Comparison of ENCODE assay signal across 9 mouse cellular contexts in genomic region chr15:84365675-84366381, GRCm38 (mm10). TPM values are rescaled to one million over a fixed set of nuclear protein-coding genes. Genes with fewer than 3 reads are reported as not detected.
DNase-seq lines count a peak whose midpoint lies in the region; ATAC-seq and TF ChIP-seq lines count a peak whose summit lies in the region.
"Had no signal": no experiment of that assay in that cellular context is flagged by ENCODE, and none has a peak within 500 bp of the region (broad histone marks: within the 10 kb centered on the region; RNA-seq: fewer than 3 reads in every experiment).

No protein-coding gene starts in this region.

- no peaks in the 10 kb centered on the region for H3K36me3 ChIP-seq in hindbrain, embryonic 10.5 days
- no peaks in the 10 kb centered on the region for H3K36me3 ChIP-seq in hindbrain, embryonic 16.5 days (ENCODE audit: control insufficient read depth, insufficient read depth, low read length)
- no peaks in the 10 kb centered on the region for H3K36me3 ChIP-seq in lung, postnatal 0 days (ENCODE audit: insufficient read depth, low read length)
- no peaks in the 10 kb centered on the region for H3K36me3 ChIP-seq in myocyte (ENCODE audit: control insufficient read depth, insufficient read depth)
- H3K36me3 ChIP-seq: lung, embryonic 15.5 days; midbrain, embryonic 15.5 days had no signal

- peaks cover 7% of the 10 kb centered on the region for H3K4me1 ChIP-seq in hindbrain, embryonic 10.5 days (replicated peaks)
- peaks cover 6% of the 10 kb centered on the region for H3K4me1 ChIP-seq in hindbrain, embryonic 16.5 days (ENCODE audit: control insufficient read depth, insufficient read depth, low read depth, low read length)
- no peaks in the 10 kb centered on the region for H3K4me1 ChIP-seq in lung, postnatal 0 days (ENCODE audit: insufficient read depth, low read depth, low read length)
- no peaks in the 10 kb centered on the region for H3K4me1 ChIP-seq in lung, adult 2 months (ENCODE audit: control insufficient read depth, insufficient read depth, low read length)

- TF ChIP-seq EP300 in lung, postnatal 0 days (IDR thresholded peaks at IDR 0.05), result no peak

- H3K27ac ChIP-seq in hindbrain, embryonic 10.5 days, result peak overlapping the region; percentile 60; the same call in 1 of the 2 replicates
- H3K27ac ChIP-seq in hindbrain, embryonic 16.5 days (ENCODE audit: low read depth, low read length), result no peak overlapping the region
- H3K27ac ChIP-seq in lung, postnatal 0 days (ENCODE audit: low read length), result no peak overlapping the region
- H3K27ac ChIP-seq: lung, embryonic 15.5 days; midbrain, embryonic 15.5 days had no signal

- TF ChIP-seq CTCF in lung, postnatal 0 days (IDR thresholded peaks at IDR 0.05), result no peak
- TF ChIP-seq CTCF in lung, adult 2 months (IDR thresholded peaks at IDR 0.05; ENCODE audit: insufficient read depth, low read length), result no peak

- H3K4me2 ChIP-seq in hindbrain, embryonic 16.5 days (ENCODE audit: low read length), result no peak overlapping the region
- H3K4me2 ChIP-seq in lung, postnatal 0 days (replicated peaks; ENCODE audit: low read depth, low read length), result no peak overlapping the region
- peak overlapping the region; percentile 39 for H3K4me2 ChIP-seq in myocyte (ENCODE audit: low read depth)
- H3K4me2 ChIP-seq: lung, embryonic 15.5 days; midbrain, embryonic 15.5 days had no signal

- TF ChIP-seq POLR2A in lung, adult 2 months (IDR thresholded peaks at IDR 0.05; ENCODE audit: borderline replicate concordance, extremely low read depth, low read depth, low read length), result no peak
- no peak for TF ChIP-seq POLR2A in myocyte (IDR thresholded peaks at IDR 0.05; ENCODE audit: insufficient read length, low read depth)

- H3K9me3 ChIP-seq in hindbrain, embryonic 10.5 days, result 0 out of 2 replicates have a peak, but pooled peaks cover 3% of the 10 kb centered on the region
- no peaks in the 10 kb centered on the region for H3K9me3 ChIP-seq in hindbrain, embryonic 16.5 days (ENCODE audit: control insufficient read depth, low read length)
- H3K9me3 ChIP-seq in lung, postnatal 0 days (ENCODE audit: low read length), result no peaks in the 10 kb centered on the region
- H3K9me3 ChIP-seq: lung, embryonic 15.5 days; midbrain, embryonic 15.5 days had no signal

- no peak for ATAC-seq in hindbrain, embryonic 16.5 days
- ATAC-seq in lung, postnatal 0 days, result peak; percentile 32; the same call in 1 of the 2 replicates
- ATAC-seq: midbrain, embryonic 15.5 days had no signal

- no peaks in the 10 kb centered on the region for H3K79me2 ChIP-seq in myocyte (ENCODE audit: control insufficient read depth, insufficient read depth)

- WGBS in hindbrain, embryonic 10.5 days, result 76% methylated on average over 17 of the region's 17 CpGs
- WGBS in hindbrain, embryonic 16.5 days, result 53% methylated on average over 17 of the region's 17 CpGs
- WGBS in lung, postnatal 0 days, result 52% methylated on average over 17 of the region's 17 CpGs
- WGBS in lung, adult 2 months, result 54% methylated on average over 17 of the region's 17 CpGs

- DNase-seq in hindbrain, embryonic 10.5 days (ENCODE audit: low spot score), result no peak
- DNase-seq in lung, postnatal 0 days (ENCODE audit: low spot score), result no peak
- no peak for DNase-seq in lung, adult 2 months
- peak; percentile 21 for DNase-seq in ZHBTc4 (ENCODE audit: low read depth, low spot score)
- DNase-seq in thymus, postnatal 0 days (ENCODE audit: low spot score), result no peak

- H3K27me3 ChIP-seq in hindbrain, embryonic 10.5 days (ENCODE audit: insufficient read depth, poor library complexity, severe bottlenecking), result no peaks in the 10 kb centered on the region; the same call in 1 of the 2 replicates
- H3K27me3 ChIP-seq in hindbrain, embryonic 16.5 days (replicated peaks; ENCODE audit: control insufficient read depth, insufficient read depth, low read length), result no peaks in the 10 kb centered on the region
- H3K27me3 ChIP-seq in lung, postnatal 0 days (replicated peaks; ENCODE audit: insufficient read depth, low read length), result no peaks in the 10 kb centered on the region
- no peaks in the 10 kb centered on the region for H3K27me3 ChIP-seq in myocyte (ENCODE audit: control insufficient read depth, insufficient read depth, insufficient read length)
- H3K27me3 ChIP-seq: lung, embryonic 15.5 days; midbrain, embryonic 15.5 days had no signal

- no peak overlapping the region for H3K9ac ChIP-seq in hindbrain, embryonic 16.5 days (ENCODE audit: low read depth, low read length)
- H3K9ac ChIP-seq in lung, postnatal 0 days (replicated peaks; ENCODE audit: low read depth), result no peak overlapping the region
- H3K9ac ChIP-seq: lung, embryonic 15.5 days; midbrain, embryonic 15.5 days had no signal

- no peak overlapping the region for H3ac ChIP-seq in myocyte (ENCODE audit: control insufficient read depth, insufficient read length)

- H3K4me3 ChIP-seq in hindbrain, embryonic 10.5 days, result no peak overlapping the region
- no peak overlapping the region for H3K4me3 ChIP-seq in hindbrain, embryonic 16.5 days (ENCODE audit: low read length)
- H3K4me3 ChIP-seq in lung, postnatal 0 days (ENCODE audit: low read depth, low read length), result no peak overlapping the region
- H3K4me3 ChIP-seq in lung, adult 2 months (replicated peaks; ENCODE audit: extremely low read depth, low read depth, low read length), result no peak overlapping the region
- H3K4me3 ChIP-seq in myocyte, result no peak overlapping the region
- H3K4me3 ChIP-seq: lung, embryonic 15.5 days; midbrain, embryonic 15.5 days had no signal

TF ChIP-seq in myocyte, 11 proteins besides CTCF, POLR2A, EP300 and RAD21:
- TF ChIP-seq POLR2AphosphoS2 (IDR thresholded peaks at IDR 0.05; ENCODE audit: insufficient read length, low read depth) (no peak), MYOG (IDR thresholded peaks at IDR 0.05; ENCODE audit: control insufficient read depth in 1 of 3, insufficient read depth in 1 of 3, insufficient read length in 2 of 3, low read depth in 2 of 3) (peak in 1 of 3 experiments; percentile 30), TCF12 (IDR thresholded peaks at IDR 0.05; ENCODE audit: insufficient read depth, poor library complexity, severe bottlenecking) (no peak), SRF (IDR thresholded peaks at IDR 0.05; ENCODE audit: control insufficient read depth, insufficient read length, low read depth) (no peak), REST (IDR thresholded peaks at IDR 0.05; ENCODE audit: insufficient read depth, insufficient read length) (no peak), CEBPB (IDR thresholded peaks at IDR 0.05; ENCODE audit: insufficient read depth, poor library complexity, severe bottlenecking) (no peak), E2F4 (IDR thresholded peaks at IDR 0.05; ENCODE audit: insufficient read depth) (no peak), USF1 (IDR thresholded peaks at IDR 0.05; ENCODE audit: low read depth) (no peak), MYOD1 (IDR thresholded peaks at IDR 0.05; ENCODE audit: control insufficient read depth in 1 of 3, insufficient read length in 2 of 3, low read depth in 2 of 3) (peak in 1 of 3 experiments; percentile 44)

RNA-seq across cellular contexts. Expression of gene Parvg, which starts 42.0 kb away (rescaled TPM):
- 1.1 TPM in 2 replicates for polyA plus RNA-seq in hindbrain, embryonic 10.5 days (2016; fragmentation: Nextera tagmentation; extraction: Ambion mirVana)
- polyA plus RNA-seq in hindbrain, embryonic 16.5 days (2015; fragmentation: Nextera tagmentation; extraction: Ambion mirVana), result 1.4 TPM in 2 replicates
- 4.3 and 4.8 TPM in 2 replicates for polyA plus RNA-seq in lung, postnatal 0 days (2015; fragmentation: Nextera tagmentation; extraction: Ambion mirVana)
- 8.6 and 10.7 TPM in 2 replicates for polyA plus RNA-seq in lung, adult 2 months (2012; rRNA removed)
- polyA plus RNA-seq in myocyte (2012; fragmentation: generic; extraction: Trizol), result 0.95 TPM
- 130 and 155 TPM in 2 replicates for polyA plus RNA-seq in thymus, postnatal 0 days (2015; fragmentation: Nextera tagmentation; extraction: Ambion mirVana)

Comparison
In these comparisons a context has a peak if more than half of its experiments do, and no peak if none do; other contexts are left out.
1. RNA of gene Parvg, which starts 42.0 kb away (polyA plus RNA-seq): 130 to 155 TPM in thymus, postnatal 0 days; 8.6 to 10.7 TPM in lung, adult 2 months, 4.3 to 4.8 TPM in lung, postnatal 0 days, 1.4 TPM in hindbrain, embryonic 16.5 days, 1.1 TPM in hindbrain, embryonic 10.5 days and 0.95 TPM in myocyte (single experiment); every median in the first group is over 10 times any median in the second.